ENCODE assay signal across 8 mouse cellular contexts in genomic region chr3:90265034-90265931, GRCm38 (mm10). TPM values are rescaled to one million over a fixed set of nuclear protein-coding genes. Genes with fewer than 3 reads are reported as not detected.
DNase-seq lines count a peak whose midpoint lies in the region; ATAC-seq and TF ChIP-seq lines count a peak whose summit lies in the region.

Gene Dennd4b (plus strand): TSS chr3:90265185.

- POLR2A ChIA-PET in Patski (lab: Charles Lee): interaction anchor here (1.1 to 1.8 kb wide), 5 partner anchors 10 to 45 kb away, joined by 3 to 7 read pairs (median 4); partner anchors contain the start of genes Gatad2b and Slc39a1

- peak within 1 kb of the TSS; percentile 83 for H3K4me2 ChIP-seq in hindbrain, embryonic 13.5 days

- in situ Hi-C loops in Patski (cut with MboI; ENCODE audit: low pct_unique_long_range_greater_than_20kb): loop anchor here (10.0 kb wide), 1 partner anchor 200 kb away; the partner anchor contains the start of gene Npr1

- H3K9ac ChIP-seq in hindbrain, embryonic 13.5 days: peak within 1 kb of the TSS; percentile 90

- no peaks in the 10 kb centered on the region for H3K27me3 ChIP-seq in Patski
- no peaks in the 10 kb centered on the region for H3K27me3 ChIP-seq in hindbrain, embryonic 13.5 days

- H3K9me3 ChIP-seq in hindbrain, embryonic 13.5 days: no peaks in the 10 kb centered on the region

- H3K4me1 ChIP-seq in hindbrain, embryonic 13.5 days (replicated peaks): peaks cover 14% of the 10 kb centered on the region

- peaks cover 43% of the 10 kb centered on the region for H3K36me3 ChIP-seq in hindbrain, embryonic 13.5 days

- H3K4me3 ChIP-seq in hindbrain, embryonic 13.5 days: peak within 1 kb of the TSS; percentile 82

- WGBS in hindbrain, embryonic 13.5 days: 0% methylated on average over 65 of the region's 87 CpGs

- CTCF ChIA-PET in Patski (lab: Charles Lee): interaction anchor here (0.5 to 3.0 kb wide), 10 partner anchors 9 to 130 kb away, joined by 3 to 13 read pairs (median 4); no protein-coding TSS in a partner anchor

- H3K27ac ChIP-seq in hindbrain, embryonic 13.5 days: peak within 1 kb of the TSS; percentile 96

- no peak for DNase-seq in Patski (ENCODE audit: low read depth, low spot score)
- peak; percentile 95 to 97 for DNase-seq in cerebellum, postnatal 25 days
- peak; percentile 81 to 83 for DNase-seq in frontal cortex, postnatal 25 days (ENCODE audit: low spot score in 2 of 2)
- DNase-seq in layer of hippocampus, postnatal 25 days (ENCODE audit: extremely low spot score in 1 of 2, low spot score in 1 of 2): peak; percentile 88 to 93
- DNase-seq in lung, postnatal 14 days: peak; percentile 95
- peak; percentile 91 for DNase-seq in ovary, postnatal 36 days (ENCODE audit: low spot score)
- DNase-seq in thymus, postnatal 14 days: peak; percentile 93

- no peak for TF ChIP-seq CTCF in Patski (IDR thresholded peaks at IDR 0.05)

- peak; percentile 77 for ATAC-seq in Patski
- peak; percentile 81 for ATAC-seq in hindbrain, embryonic 13.5 days (ENCODE audit: low FRiP score)

RNA-seq across cellular contexts. Expression of gene Dennd4b, which starts in this region (rescaled TPM):
- polyA plus RNA-seq in Patski (2021): 14.1 TPM
- polyA plus RNA-seq in hindbrain, embryonic 13.5 days (2015; fragmentation: Nextera tagmentation; extraction: Ambion mirVana): 4.6 and 5.7 TPM in 2 replicates
- 10 to 100 TPM; 31.6 to 34.1 TPM for total RNA-seq in layer of hippocampus, postnatal 25 days (2021)
